Mouse (Mus musculus): Measurements from ENCODE around the gene Ankrd55. TPM values are rescaled to one million over a fixed set of nuclear protein-coding genes. Genes with fewer than 3 reads are reported as not detected.

Ankrd55 gene
- polyA plus RNA-seq, 1 experiment from 2014 or later = 0.36 TPM

DNA sequence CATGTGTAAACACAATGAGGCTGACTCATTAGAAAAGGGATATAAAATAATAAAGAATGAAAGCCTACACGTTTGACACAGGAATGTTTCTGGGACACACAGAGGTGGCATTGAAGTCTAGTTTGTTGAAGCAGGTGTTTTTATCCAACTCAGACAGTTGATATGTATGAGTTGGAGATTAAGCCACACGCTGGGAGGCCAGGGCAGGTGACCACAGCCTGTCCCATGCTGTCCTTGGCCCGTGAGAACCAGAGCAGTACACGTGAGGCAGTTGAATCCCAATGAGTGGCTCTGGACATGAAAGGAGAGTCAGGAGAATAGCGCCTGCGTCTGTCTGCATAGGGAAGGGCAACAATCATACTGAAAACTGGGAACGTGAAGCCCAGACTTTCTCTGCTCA, 38.2 kb downstream of the Ankrd55 start:
- no peak for ATAC-seq (ENCODE audit: insufficient number of reproducible peaks, low FRiP score)
- no peaks in the 10 kb centered on the region for H3K9me3 ChIP-seq (replicated peaks)
- H3K27ac ChIP-seq (ENCODE audit: poor library complexity, severe bottlenecking) = peak overlapping the region; percentile 90

DNA sequence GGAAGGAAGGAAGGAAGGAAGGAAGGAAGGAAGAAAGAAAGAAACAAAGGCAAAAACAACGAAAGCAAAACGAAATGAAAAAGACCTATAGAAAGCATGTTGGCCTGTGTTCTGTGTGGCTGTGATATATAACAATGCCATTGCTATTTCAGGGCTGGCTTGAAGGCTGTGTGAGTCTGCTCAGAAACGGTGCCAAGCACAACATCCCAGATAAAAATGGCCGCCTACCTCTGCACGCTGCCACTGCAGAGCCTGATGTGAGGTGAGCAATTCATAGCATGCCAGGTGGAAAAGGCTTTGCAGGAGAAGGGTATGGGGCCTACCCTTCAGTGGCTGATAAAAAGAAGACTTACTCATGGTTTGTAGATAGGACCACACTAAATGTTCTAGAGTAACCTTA, 38.7 kb downstream of the Ankrd55 start:
- ATAC-seq (ENCODE audit: insufficient number of reproducible peaks, low FRiP score) = peak; percentile 66
- no peaks in the 10 kb centered on the region for H3K36me3 ChIP-seq
- H3K27me3 ChIP-seq (replicated peaks) = no peaks in the 10 kb centered on the region
- H3K4me3 ChIP-seq = no peak overlapping the region
- no peaks in the 10 kb centered on the region for H3K9me3 ChIP-seq (replicated peaks)
- H3K9ac ChIP-seq = no peak overlapping the region
- H3K27ac ChIP-seq (ENCODE audit: poor library complexity, severe bottlenecking) = peak overlapping the region; percentile 90
- H3K4me2 ChIP-seq = no peak overlapping the region
- WGBS = 49% methylated on average over 5 of the region's 5 CpGs
- peaks cover 19% of the 10 kb centered on the region for H3K4me1 ChIP-seq (replicated peaks)

More for the DNA sequence above, 38.2 kb downstream of the Ankrd55 start:
- H3K4me2 ChIP-seq = no peak overlapping the region
- H3K9ac ChIP-seq = no peak overlapping the region
- peaks cover 13% of the 10 kb centered on the region for H3K4me1 ChIP-seq (replicated peaks)
- no peaks in the 10 kb centered on the region for H3K27me3 ChIP-seq (replicated peaks)
- 80% methylated on average over 7 of the region's 7 CpGs for WGBS
- no peak overlapping the region for H3K4me3 ChIP-seq
- no peaks in the 10 kb centered on the region for H3K36me3 ChIP-seq

DNA sequence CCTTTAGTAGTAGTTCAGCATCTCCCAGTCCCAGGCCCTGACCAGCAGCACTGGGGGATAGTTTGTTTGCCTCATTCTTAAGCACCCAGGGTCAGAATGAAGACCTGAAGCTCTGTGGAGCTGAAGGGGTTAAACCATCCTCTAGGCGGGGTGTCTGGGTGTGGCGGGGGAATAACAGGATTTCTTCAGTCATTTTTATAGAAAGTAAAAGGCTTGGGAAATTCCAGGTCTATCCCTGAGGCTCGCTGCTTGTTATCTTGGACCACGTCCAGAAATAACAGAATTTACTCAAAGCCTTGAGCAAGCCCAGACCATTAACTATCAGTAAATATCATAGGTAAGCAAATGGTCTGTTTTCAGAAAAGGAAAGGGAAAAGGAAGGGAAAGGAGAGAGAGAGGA, 39.3 kb downstream of the Ankrd55 start:
- Histone ChIP-seq H3K27me3 (replicated peaks) (no peaks in the 10 kb centered on the region), H3K4me2 (no peak overlapping the region), H3K27ac (ENCODE audit: poor library complexity, severe bottlenecking) (peak overlapping the region; percentile 90), H3K9ac (no peak overlapping the region), H3K4me1 (replicated peaks) (peaks cover 23% of the 10 kb centered on the region), H3K9me3 (replicated peaks) (no peaks in the 10 kb centered on the region), H3K36me3 (no peaks in the 10 kb centered on the region), H3K4me3 (no peak overlapping the region)
- peak; percentile 73; the same call in 1 of the 2 replicates for ATAC-seq (ENCODE audit: insufficient number of reproducible peaks, low FRiP score)
- WGBS = 27% methylated on average over 4 of the region's 4 CpGs

DNA sequence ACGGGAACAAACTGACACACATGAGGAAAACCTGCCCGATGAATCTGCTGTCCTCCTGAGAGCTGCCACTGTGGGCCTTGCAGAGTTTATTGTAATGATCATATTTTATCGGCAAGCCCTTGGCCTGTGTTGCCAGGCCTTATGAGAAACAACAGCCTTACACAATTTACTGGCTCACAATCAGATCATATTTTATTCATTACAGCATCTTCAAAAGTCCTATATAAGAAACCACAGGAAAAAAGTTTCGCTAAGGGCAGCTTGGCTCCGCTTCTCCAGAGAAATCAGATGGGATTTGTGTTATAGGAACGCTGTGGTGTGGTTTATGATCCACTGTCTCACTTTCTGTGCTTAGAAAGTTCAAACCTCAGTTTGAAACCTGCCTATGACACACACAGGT, 42.0 kb downstream of the Ankrd55 start:
- Histone ChIP-seq H3K4me1 (replicated peaks) (peaks cover 46% of the 10 kb centered on the region), H3K36me3 (no peaks in the 10 kb centered on the region), H3K9ac (no peak overlapping the region), H3K27me3 (replicated peaks) (no peaks in the 10 kb centered on the region), H3K4me3 (no peak overlapping the region), H3K27ac (ENCODE audit: poor library complexity, severe bottlenecking) (no peak overlapping the region), H3K9me3 (replicated peaks) (no peaks in the 10 kb centered on the region), H3K4me2 (no peak overlapping the region)
- 84% methylated on average over 6 of the region's 6 CpGs for WGBS
- no peak for ATAC-seq (ENCODE audit: insufficient number of reproducible peaks, low FRiP score)

DNA sequence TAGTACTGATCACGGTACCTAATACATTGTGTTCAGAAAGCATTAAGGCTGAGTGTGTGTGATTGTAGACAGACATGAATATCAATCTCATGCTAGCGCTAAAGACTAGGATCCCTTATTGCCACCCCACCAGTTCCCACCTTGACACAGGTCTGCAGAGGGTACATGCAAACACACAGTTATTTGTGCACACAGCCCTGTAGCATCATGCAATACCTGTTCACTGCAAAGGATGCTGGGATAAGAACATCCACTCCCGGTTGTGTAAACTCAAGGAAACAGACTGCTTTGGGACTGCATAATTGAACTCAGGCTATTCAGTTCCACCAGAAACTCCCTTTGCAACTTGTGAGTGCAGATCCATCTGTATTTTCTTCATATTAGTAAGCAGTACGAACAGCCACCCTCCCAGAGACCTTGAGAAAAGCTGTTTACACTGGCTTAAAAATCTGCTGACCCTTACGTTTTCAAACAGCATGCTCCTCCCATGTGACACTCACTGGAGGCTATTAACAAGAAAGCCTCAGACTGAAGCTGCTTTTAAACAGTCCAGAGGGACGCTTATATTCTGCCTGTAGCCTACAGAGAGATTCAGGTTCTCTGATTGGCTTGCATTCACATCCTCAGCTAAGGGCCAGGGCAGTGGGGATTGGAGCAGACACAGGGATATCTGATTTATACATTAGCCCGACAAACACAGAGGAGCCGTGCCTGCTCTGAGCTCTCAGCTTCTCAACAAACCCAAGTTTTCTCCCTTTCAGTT, 42.8 kb downstream of the Ankrd55 start:
- Histone ChIP-seq H3K9ac (no peak overlapping the region), H3K4me1 (replicated peaks) (peaks cover 52% of the 10 kb centered on the region), H3K36me3 (no peaks in the 10 kb centered on the region), H3K27me3 (replicated peaks) (no peaks in the 10 kb centered on the region), H3K9me3 (replicated peaks) (no peaks in the 10 kb centered on the region), H3K27ac (ENCODE audit: poor library complexity, severe bottlenecking) (peak overlapping the region; percentile 63; the same call in 1 of the 2 replicates), H3K4me3 (no peak overlapping the region), H3K4me2 (peak overlapping the region; percentile 8; the same call in 1 of the 2 replicates)
- no peak for ATAC-seq (ENCODE audit: insufficient number of reproducible peaks, low FRiP score)
- 45% methylated on average over 8 of the region's 8 CpGs for WGBS

DNA sequence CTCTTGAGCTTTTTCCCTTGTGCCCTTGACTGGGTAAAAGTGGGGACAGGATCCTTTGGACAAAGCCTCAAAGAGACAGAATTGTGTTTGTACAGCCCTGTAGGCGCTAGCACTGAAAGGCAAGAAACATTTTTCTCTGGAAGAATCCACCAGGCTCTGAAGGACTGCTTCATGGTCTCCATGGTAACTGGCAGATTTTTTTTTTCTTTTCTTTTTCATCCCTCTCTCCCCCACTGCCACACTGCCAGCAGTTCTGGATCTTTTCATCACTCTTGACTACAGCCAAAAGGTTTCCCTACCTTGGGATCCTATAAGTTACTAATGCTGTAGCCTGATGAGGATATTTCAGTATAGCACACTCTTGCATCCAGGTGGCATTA, 43.4 kb downstream of the Ankrd55 start:
- 53% methylated on average over 1 of the region's 1 CpGs for WGBS

DNA sequence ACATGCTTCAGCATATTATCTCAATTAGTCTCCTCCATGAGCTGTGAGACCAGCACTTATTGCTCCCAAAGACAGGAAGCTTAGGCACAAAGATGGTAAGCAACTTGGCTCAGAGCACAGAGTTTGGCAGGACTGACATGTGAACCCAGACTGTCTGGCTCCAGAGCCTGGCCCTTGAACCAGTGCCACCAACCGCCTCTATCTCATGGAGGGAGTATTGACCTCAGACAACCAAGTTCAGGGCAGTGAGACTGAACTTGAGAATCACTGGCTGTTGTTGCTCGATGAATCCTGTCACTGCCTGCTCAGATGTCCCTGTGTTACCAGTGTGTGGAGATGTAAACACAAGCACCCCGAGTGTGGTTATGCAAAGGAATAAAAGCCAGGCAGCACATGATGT, 47.3 kb downstream of the Ankrd55 start:
- H3K9ac ChIP-seq = no peak overlapping the region
- no peaks in the 10 kb centered on the region for H3K9me3 ChIP-seq (replicated peaks)
- no peaks in the 10 kb centered on the region for H3K36me3 ChIP-seq
- ATAC-seq (ENCODE audit: insufficient number of reproducible peaks, low FRiP score) = no peak
- WGBS = 61% methylated on average over 3 of the region's 3 CpGs
- no peaks in the 10 kb centered on the region for H3K27me3 ChIP-seq (replicated peaks)
- H3K27ac ChIP-seq (ENCODE audit: poor library complexity, severe bottlenecking) = no peak overlapping the region
- H3K4me3 ChIP-seq = no peak overlapping the region
- peaks cover 45% of the 10 kb centered on the region for H3K4me1 ChIP-seq (replicated peaks)
- no peak overlapping the region for H3K4me2 ChIP-seq

More for the DNA sequence above, 43.4 kb downstream of the Ankrd55 start:
- H3K4me2 ChIP-seq = peak overlapping the region; percentile 8; the same call in 1 of the 2 replicates
- no peak for ATAC-seq (ENCODE audit: insufficient number of reproducible peaks, low FRiP score)
- H3K4me3 ChIP-seq = no peak overlapping the region
- H3K4me1 ChIP-seq (replicated peaks) = peaks cover 52% of the 10 kb centered on the region
- H3K36me3 ChIP-seq = no peaks in the 10 kb centered on the region
- peak overlapping the region; percentile 63; the same call in 1 of the 2 replicates for H3K27ac ChIP-seq (ENCODE audit: poor library complexity, severe bottlenecking)
- H3K9me3 ChIP-seq (replicated peaks) = no peaks in the 10 kb centered on the region
- no peaks in the 10 kb centered on the region for H3K27me3 ChIP-seq (replicated peaks)
- no peak overlapping the region for H3K9ac ChIP-seq

DNA sequence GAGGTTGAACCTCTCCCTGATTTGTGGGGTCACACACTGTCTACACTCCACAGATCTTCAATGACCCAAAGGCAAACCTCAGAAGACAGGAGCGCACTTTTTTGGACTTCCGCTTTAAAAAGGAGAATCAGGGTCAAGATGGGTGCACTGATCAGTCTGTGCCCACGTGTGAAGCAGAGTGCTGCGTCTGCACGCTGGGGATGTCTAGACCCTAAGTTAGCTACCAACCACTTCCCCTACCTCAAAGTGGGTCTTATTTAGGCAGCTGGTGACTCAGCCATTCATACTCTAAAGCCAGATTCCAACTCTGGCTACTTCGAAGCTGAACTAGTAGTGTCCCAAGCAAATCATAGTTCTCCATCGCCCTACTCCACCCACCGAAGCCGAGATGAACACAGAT, 48.9 kb downstream of the Ankrd55 start:
- Histone ChIP-seq H3K4me2 (no peak overlapping the region), H3K9ac (no peak overlapping the region), H3K36me3 (no peaks in the 10 kb centered on the region), H3K9me3 (replicated peaks) (no peaks in the 10 kb centered on the region), H3K27me3 (replicated peaks) (no peaks in the 10 kb centered on the region), H3K4me3 (no peak overlapping the region), H3K27ac (ENCODE audit: poor library complexity, severe bottlenecking) (no peak overlapping the region), H3K4me1 (replicated peaks) (peaks cover 33% of the 10 kb centered on the region)
- 88% methylated on average over 9 of the region's 9 CpGs for WGBS
- no peak for ATAC-seq (ENCODE audit: insufficient number of reproducible peaks, low FRiP score)

DNA sequence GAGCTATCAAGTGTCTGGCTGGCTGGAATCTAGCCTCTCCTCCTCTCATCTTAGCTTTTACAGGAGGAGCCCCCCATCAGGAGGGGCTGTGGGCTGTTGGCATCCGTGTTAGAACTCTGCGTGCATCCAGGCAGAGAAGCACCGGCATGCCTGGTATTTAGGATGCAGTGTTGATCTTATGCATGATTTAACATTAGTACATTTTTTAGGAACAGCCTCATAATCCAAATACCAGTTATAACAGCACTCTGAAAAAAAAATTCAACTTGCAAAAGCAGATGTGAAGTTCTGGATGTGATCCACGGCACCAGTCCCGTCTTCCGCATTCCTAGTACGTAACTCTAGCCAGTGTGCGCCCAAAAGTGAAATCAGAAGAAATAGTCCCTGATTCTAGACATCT, 52.0 kb downstream of the Ankrd55 start:
- Histone ChIP-seq H3K4me2 (no peak overlapping the region), H3K4me1 (replicated peaks) (peaks cover 17% of the 10 kb centered on the region), H3K9me3 (replicated peaks) (no peaks in the 10 kb centered on the region), H3K27ac (ENCODE audit: poor library complexity, severe bottlenecking) (no peak overlapping the region), H3K36me3 (no peaks in the 10 kb centered on the region), H3K9ac (no peak overlapping the region), H3K4me3 (no peak overlapping the region), H3K27me3 (replicated peaks) (no peaks in the 10 kb centered on the region)
- no peak for ATAC-seq (ENCODE audit: insufficient number of reproducible peaks, low FRiP score)
- WGBS = 68% methylated on average over 8 of the region's 8 CpGs

DNA sequence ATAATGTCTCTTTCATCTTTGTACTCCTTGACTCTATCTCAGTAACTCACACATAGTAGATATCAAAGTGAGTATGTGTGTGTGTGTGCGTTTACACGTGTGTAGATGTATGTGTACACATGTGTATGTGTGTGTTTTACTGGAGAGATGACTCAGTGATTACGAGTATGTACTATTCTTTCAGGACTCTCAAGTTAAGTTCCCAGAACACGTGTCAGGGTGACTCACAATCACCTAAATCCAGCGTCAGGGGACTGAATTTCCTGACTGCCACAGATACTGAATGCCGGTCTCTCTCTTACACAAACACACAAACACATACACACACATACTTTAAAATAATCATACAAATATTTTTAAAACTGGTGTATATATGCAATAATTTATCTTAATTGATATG, 52.5 kb downstream of the Ankrd55 start:
- H3K27ac ChIP-seq (ENCODE audit: poor library complexity, severe bottlenecking) = no peak overlapping the region
- H3K4me3 ChIP-seq = no peak overlapping the region
- 60% methylated on average over 6 of the region's 6 CpGs for WGBS
- no peak overlapping the region for H3K9ac ChIP-seq
- H3K36me3 ChIP-seq = no peaks in the 10 kb centered on the region
- H3K27me3 ChIP-seq (replicated peaks) = no peaks in the 10 kb centered on the region
- no peak overlapping the region for H3K4me2 ChIP-seq
- H3K9me3 ChIP-seq (replicated peaks) = no peaks in the 10 kb centered on the region
- no peak for ATAC-seq (ENCODE audit: insufficient number of reproducible peaks, low FRiP score)
- peaks cover 11% of the 10 kb centered on the region for H3K4me1 ChIP-seq (replicated peaks)

DNA sequence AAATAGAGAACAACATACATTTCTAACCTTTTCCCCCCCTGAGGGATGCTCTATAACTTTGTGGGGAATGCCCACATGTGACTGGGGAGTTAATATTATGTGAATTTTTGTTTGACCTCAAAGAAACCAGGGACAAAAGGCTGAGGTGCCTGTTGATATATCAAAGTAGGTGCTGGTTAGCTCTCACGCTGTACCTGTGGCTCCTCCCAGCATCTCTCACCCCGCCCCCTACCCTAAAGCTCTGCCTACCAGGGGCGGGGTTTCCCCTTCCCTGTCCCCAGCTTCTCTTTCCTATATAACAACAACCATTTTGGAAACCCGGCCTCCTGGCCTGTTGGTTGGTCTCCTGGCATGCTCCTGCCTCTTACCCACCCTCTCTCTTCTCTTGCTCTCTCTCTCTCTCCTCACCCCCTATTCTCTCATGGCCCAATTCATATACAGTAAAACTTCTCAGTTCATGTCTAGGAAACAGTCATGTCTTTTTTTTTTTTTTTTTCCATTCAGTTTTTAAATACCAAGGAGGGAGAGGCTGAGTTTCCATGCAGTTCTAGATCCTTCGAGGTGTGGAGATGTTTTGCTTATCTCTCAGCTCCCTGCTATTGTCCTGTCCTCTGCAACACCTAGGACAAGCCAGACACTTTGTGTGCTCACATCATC, 54.8 kb downstream of the Ankrd55 start:
- Histone ChIP-seq H3K27me3 (replicated peaks) (no peaks in the 10 kb centered on the region), H3K9me3 (replicated peaks) (no peaks in the 10 kb centered on the region), H3K4me1 (replicated peaks) (peaks cover 10% of the 10 kb centered on the region), H3K4me2 (no peak overlapping the region), H3K27ac (ENCODE audit: poor library complexity, severe bottlenecking) (no peak overlapping the region), H3K9ac (no peak overlapping the region), H3K4me3 (no peak overlapping the region), H3K36me3 (no peaks in the 10 kb centered on the region)
- 42% methylated on average over 5 of the region's 5 CpGs for WGBS
- no peak for ATAC-seq (ENCODE audit: insufficient number of reproducible peaks, low FRiP score)

All from heart, embryonic 12.5 days (tissue).